Mouse (Mus musculus): Measurements from ENCODE around the gene Kptn. TPM values are rescaled to one million over a fixed set of nuclear protein-coding genes. Genes with fewer than 3 reads are reported as not detected.
A peak's percentile ranks its signal among the peaks of the same experiment; 100 is the strongest.

Gene Kptn
- total RNA-seq, 2 experiments from 2014 or later = 19.6 to 20.7 TPM

DNA sequence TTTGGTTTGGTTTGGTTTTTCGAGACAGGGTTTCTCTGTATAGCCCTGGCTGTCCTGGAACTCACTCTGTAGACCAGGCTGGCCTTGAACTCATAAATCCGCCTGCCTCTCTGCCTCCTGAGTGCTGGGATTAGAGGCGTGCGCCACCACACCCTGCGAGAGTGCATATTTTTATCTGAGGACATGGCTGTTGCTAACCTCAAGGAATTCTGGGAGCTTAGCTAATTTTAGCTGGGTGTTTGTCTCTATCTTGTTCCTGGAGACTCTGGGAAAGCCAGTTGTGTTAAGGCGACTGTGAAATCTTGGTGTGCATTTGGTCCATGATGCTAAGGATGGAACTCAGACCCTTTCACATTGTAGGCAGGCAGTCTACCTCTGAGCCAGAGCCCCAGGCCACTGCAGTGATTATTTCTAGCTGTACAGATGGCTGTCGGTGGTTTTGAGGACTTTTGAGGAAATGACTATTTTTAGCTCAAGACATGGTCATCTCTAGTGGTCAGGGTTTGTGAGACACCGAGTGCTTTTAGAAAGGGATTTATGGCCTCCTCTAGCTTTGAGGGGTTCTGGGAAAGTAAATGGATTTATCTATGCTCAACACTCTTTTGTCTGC is 36.5 kb downstream of the Kptn start:
- DNase-seq (ENCODE audit: low spot score in 2 of 2) = no peak

DNA sequence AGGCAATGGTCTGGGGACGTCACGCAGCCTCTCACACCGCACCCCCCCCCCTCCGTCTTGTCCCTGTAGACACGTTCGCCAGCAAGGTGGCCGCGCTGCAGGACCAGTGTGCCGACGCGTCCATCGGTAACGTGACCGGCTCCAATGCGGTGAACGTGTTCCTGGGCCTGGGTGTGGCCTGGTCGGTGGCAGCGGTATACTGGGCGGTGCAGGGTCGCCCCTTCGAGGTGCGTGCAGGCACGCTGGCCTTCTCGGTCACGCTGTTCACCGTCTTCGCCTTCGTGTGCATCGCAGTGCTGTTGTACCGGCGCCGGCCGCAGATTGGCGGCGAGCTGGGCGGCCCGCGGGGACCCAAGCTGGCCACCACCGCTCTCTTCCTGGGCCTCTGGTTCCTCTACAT is 39.0 kb downstream of the Kptn start:
- DNase-seq (ENCODE audit: low spot score in 2 of 2) = no peak

DNA sequence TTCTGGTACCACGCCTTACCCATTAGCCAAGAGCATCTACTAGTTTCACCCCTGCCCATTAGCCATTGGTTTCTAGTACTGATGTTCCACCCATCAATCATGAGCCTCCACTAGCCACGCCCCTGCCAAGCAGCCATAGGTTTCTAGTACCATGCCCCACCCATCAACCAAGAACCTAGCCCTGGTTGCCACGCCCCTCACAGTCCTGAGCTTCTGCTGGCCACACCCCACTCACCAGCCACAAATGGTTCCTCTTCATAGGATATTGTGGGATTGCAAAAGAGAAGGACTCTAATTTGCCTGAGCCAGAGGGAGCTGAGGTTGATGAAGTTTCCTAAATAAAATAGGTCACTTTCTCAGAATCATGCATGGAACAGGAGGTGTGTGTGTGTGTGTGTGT is 41.0 kb downstream of the Kptn start:
- DNase-seq (ENCODE audit: low spot score in 2 of 2) = no peak

DNA sequence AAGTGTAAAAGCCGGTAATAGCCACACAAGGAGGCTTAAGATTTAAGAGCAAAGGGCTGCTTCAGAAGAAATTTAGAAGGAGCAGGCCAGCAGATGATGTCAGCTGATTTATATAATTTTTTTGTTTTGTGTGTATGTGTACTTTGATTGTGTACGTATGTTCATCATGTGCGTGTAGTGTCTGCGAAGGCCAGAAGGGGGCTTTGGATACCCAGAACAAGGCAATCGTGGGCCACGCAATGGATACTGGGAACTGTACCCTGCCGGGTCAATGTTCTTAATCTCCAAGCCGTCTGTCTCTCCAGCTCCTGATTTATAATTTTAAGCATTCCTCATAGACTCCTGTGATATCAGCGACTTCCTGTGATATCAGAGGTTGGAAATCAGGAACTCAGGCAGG is 41.6 kb downstream of the Kptn start:
- DNase-seq (ENCODE audit: low spot score in 2 of 2) = no peak

DNA sequence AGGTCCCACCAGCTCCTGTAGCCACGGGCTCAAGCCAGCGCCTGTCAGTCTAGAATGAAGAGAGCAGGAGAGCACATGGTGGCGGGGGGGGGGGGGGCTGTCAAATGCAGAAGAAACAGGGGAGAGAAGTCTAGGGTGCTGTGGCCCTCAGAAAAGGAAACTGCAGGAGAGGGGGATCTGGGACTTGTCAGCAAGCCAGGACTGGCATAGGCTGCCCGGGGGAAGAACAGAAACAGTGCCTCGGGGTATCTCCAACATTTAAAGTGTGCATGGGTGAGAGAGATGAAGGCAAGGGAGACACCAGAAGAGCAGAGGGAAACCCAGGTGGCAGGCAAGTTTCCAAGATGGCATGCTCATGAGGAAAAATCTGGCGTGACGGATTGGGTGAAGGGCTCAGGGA is 42.3 kb downstream of the Kptn start:
- no peak for DNase-seq (ENCODE audit: low spot score in 2 of 2)

DNA sequence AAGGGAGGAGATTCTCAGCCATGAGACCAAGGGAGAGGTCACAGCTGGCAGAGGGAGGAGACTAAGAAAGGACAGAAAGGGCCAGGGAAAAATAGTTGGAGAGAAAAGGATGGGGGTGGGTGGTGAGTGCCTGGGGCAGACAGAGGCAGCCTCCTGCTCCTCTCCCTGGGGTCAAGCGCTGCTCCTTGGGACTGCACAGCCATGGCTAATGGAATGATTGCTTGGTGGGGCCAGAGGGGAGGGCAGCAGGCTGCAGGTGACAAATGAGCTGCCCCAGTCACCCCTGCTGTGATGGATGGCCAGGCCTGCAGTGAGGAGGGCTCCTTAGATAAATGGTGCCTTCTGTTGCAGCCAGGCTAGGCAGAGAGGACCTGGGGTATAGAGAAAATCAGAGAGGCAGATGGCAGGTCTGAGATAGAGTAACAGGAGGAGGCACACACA is 52.5 kb downstream of the Kptn start:
- DNase-seq (ENCODE audit: low spot score in 2 of 2) = no peak

DNA sequence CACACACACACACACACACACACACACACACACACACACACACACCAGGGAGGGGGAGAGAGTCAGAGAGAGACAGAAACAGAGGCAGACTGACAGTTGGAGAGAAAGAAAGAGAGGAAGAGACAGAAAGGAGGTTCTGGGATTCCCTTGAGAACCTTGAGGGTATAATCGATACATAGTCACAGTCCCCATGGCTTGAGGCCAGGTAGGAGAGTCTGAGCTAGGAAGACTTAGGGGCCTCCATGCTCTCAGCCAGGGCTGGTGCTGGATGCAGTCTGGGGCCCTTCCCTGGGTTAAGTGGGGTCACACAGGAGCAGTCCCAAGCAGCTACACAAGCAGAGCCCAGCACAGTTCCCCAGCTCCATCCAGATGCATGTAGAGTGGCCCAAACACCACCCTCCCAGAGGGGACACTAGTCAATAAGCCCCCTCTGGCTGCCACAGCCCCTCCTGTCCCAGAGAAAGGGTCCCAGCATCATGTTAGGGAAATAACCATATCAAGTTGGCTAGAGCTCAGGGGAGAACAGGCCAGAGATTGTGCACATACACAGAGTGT is 53.0 kb downstream of the Kptn start:
- DNase-seq (ENCODE audit: low spot score in 2 of 2) = no peak

DNA sequence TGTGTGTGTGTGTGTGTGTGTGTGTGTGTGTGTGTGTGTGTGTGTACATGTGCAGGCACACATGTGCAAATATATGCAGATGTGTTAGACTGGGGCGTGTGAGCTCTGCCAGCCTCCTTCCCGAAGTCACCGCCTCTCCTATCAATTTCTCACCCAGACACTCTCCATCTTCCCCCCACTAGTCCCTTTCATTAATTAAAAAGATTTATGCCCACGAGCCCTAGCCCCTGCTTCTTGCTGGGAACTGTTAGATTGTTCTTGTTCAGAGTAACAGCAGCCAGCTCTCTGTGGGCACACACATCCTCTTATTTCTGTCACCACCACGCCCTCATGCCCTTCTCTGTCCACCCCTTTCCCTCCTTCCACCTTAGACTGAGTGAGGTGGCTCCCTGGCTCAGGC is 53.5 kb downstream of the Kptn start:
- no peak for DNase-seq (ENCODE audit: low spot score in 2 of 2)

DNA sequence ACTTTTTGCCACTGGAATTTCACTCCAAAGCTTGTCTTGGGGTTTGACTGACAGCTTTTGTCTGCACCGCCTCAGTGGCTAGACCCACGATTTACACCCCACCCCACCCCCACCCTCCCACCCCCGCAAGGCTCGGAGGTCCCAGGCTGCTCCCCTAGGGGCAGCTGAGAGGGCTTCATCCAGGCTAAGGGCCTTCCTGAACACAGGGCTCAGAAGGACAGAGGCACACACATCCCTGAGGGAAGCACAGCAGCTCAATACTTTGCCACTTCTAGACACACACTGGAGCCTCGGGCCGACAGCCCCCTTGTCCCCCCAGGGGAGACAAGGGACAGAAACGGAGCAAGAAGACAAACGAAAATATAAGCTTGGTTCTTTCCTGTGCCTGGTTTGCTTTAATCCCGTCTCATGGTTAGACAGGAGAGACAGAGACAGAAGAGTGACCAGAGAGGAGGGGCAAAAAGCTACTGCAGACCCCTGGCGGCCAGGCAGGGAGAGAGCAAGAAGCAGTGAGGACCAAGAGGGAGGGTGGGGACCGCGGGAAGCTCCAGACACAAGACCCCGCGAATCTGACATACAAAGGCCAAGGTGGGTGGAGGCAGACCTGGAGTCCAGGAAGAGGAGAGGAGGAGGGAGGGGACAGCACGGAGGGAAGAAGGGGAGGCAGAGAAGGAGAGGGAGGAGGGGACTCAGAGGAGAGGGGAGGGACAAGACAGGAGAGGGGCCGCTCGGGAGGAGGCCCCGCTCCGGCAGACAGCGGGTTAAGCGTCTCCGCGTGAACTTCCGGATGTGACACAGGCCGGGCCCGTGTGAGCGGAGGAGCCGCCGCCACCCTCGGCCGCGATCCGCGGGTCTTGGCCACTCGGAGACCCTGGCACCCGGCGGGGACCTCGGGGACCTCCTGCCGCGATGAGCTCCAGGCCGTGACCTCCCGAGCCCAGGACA is 55.2 kb downstream of the Kptn start, which contains the start of gene Meis3:
Gene Meis3 (plus strand): TSS at position 494 of the 945 bp plus-strand sequence.
- peak; percentile 42 to 53 for DNase-seq (ENCODE audit: low spot score in 2 of 2)

DNA sequence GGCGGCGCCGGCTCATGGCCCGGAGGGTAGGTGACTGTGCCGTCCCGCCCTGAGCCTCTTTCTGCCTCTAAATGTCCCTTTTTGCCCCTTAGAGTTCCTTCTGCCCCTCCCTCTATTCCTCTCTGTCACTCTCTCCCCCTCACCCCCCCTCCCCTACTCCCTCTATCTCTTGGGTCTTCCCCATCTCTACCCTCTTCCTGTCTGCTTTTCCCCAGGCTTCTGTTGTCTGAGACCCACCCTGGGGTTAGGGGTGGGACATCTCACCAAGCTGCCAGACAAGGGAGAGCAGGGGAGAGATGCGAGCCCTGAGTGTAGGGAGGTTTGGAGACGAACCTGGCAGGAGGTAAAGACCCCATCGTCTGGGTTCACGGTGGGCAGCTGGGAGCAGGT is 55.8 kb downstream of the Kptn start:
- no peak for DNase-seq (ENCODE audit: low spot score in 2 of 2)

Other genes starting within 250 kb of the Kptn start
- gene Crx, start 239.9 kb upstream of the Kptn start, total RNA-seq (2021) = not detected
- gene Crxos, start 237.3 kb upstream of the Kptn start, total RNA-seq (2021) = under 1 TPM in 1 of 2 experiments, not detected in 1; 0.20 TPM
- gene Selenow, start 197.5 kb upstream of the Kptn start, total RNA-seq (2021) = 100 to 1,000 TPM; 179 to 265 TPM
- gene Nop53, start 173.8 kb upstream of the Kptn start, total RNA-seq (2021) = 100 to 1,000 TPM; 181 to 185 TPM
- 100 to 1,000 TPM in 1 of 2 experiments, 10 to 100 TPM in 1; 28.7 to 121 TPM for gene Ehd2, start 152.3 kb upstream of the Kptn start, total RNA-seq (2021)
- 1 to 10 TPM; 8.4 to 8.6 TPM for gene Bicra, start 72.0 kb upstream of the Kptn start, total RNA-seq (2021)
- not detected for gene Zfp541, start 58.1 kb upstream of the Kptn start, total RNA-seq (2021)
- 100 to 1,000 TPM; 160 to 178 TPM for gene Napa, start 21.4 kb upstream of the Kptn start, total RNA-seq (2021)
- gene Slc8a2, start 9.9 kb downstream of the Kptn start, total RNA-seq (2021) = 1 to 10 TPM; 2.0 to 2.5 TPM
- 10 to 100 TPM; 12.1 to 14.3 TPM for gene Meis3, start 55.2 kb downstream of the Kptn start, total RNA-seq (2021)
- gene Dhx34, start 102.1 kb downstream of the Kptn start, total RNA-seq (2021) = 10 to 100 TPM; 10.8 to 11.4 TPM
- gene C5ar2, start 124.3 kb downstream of the Kptn start, total RNA-seq (2021) = under 1 TPM; 0.46 to 0.83 TPM
- gene C5ar1, start 139.6 kb downstream of the Kptn start, total RNA-seq (2021) = 10 to 100 TPM in 1 of 2 experiments, 1 to 10 TPM in 1; 7.0 to 13.1 TPM
- gene Inafm1, start 153.7 kb downstream of the Kptn start, total RNA-seq (2021) = 10 to 100 TPM; 21.1 to 21.8 TPM
- gene Ccdc9, start 166.9 kb downstream of the Kptn start, total RNA-seq (2021) = 10 to 100 TPM; 52.2 to 59.2 TPM
- gene Bbc3, start 188.5 kb downstream of the Kptn start, total RNA-seq (2021) = 1 to 10 TPM; 5.2 to 6.0 TPM

Data from adrenal gland, adult 18-20 months (tissue).